Mouse (Mus musculus) spleen, postnatal 14 days (tissue): ENCODE data around the gene Olfr1056.
"Not testable (repeated sequence)": the region's sequence is repeated elsewhere in the genome, so short reads cannot be mapped to it uniquely, and the experiment has no call there.

ENCODE experiments used
- DNase-seq, 2 experiments: peaks; one replicate each; pipeline ENCODE4 v3.0.0; 2021 to 2022; ENCODE audit warnings: low spot score in 2 of 2

Olfr1056 gene

DNA sequence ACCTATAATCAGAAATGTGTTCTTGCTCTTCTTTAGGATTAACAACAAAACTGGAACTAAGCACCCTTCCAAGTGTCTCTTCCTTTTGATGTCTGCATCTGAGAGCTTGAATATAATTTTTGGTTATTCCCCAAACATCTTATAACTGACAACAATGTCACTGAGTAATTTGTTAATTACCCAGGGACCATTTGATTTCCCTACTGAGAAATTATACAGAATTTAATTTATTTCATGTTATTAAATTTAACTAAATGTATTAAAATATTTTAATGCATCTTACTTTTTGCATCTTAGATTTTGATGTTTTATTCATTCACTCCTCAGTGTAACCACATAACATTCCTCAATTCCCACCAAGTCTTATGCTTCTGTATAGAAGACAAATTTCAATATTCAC lies at the start of gene Olfr1056:
Gene Olfr1056 (minus strand): TSS at position 101 of the 400 bp plus-strand sequence.
- DNase-seq = no peak

DNA sequence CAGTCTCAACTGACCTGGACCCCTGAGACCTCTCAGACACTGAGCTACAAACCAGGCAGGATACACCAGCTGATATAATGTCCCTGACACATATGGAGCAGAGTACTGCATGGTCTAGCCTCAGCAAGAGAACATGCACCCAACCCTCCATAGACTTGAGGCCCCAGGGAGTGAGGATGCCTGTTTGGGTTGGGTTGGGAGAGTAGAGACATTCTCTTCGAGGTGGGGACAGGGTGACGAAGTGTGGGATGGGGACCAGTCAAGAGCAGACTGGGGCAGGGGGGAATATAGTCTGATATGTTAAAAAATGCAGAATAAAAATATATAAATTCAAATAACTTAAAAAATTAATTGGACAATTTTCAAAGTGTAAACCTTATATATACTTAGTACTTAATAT lies 32.8 kb upstream of the Olfr1056 start:
- DNase-seq = no peak

DNA sequence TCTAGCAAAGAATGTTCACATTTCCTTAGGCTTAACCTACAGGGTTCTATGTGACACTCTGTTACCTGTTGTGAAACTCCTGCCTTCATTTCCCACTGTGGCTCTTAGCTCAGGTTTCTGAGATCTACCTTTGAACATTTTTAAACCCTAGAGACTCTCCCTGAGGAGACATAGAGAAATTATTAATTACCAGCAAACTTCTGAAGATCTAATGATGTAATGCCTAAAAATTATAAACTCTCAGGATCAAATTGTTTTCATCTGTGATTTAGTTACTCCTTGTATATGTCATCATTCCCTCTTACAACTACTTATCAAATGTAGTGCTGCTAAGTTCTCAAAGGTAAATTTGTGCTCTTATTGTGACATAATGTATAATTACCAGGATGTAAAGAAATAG lies 26.2 kb upstream of the Olfr1056 start, which contains the start of gene Olfr1058:
Gene Olfr1058 (minus strand): TSS at position 101 of the 400 bp plus-strand sequence.
- DNase-seq = not testable (repeated sequence)

GRCm38 (mm10) chr2:86378293-86378692 lies 16.0 kb upstream of the Olfr1056 start, which contains the start of gene Olfr1057:
Gene Olfr1057, minus strand, starts transcription at chr2:86378393.
- DNase-seq = no peak

DNA sequence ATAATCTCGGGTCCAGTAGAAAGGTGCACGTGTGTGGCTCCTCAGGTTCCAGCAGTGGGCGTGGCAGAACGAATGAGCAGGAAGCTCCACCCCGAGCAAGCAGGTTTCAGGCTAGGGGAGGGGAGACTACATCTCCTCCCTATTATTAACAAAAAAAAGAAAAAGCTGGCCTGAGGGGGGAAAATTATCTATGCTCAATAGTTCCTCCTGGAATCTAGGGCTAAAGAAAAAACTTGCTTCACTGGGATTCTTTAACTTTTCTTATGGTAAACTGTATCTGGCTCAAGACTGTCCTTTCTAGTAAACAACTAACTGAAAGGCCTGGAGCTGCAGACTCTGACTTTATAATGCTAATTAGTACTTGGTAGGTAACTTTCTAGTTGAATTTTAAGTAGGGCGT lies 4.1 kb upstream of the Olfr1056 start:
- DNase-seq = not testable (repeated sequence)

- DNase-seq = not testable (repeated sequence)
Measured at GRCm38 (mm10) chr2:86351751-86352150, 10.5 kb downstream of the Olfr1056 start.

DNA sequence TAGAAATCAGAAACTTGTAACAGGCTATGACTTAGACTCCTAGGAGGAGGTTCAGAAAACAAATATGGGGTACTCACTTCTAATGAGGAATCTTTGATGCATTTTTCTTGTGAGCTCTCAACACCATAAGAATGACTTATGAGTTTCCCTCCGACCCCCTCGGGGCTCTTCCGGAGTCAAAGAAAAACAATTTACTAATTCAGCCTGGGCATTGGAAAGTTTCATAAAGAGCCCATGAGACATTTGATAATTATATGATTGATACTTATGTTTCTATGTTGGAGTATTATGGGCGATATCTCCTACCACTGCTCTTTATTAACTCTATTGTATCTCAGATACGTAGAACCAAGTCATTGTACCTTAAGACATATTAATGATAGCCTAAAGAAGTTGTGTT lies 12.1 kb downstream of the Olfr1056 start, which contains the start of gene Olfr1055:
Gene Olfr1055 (minus strand): TSS at position 101 of the 400 bp plus-strand sequence.
- DNase-seq = no peak

DNA sequence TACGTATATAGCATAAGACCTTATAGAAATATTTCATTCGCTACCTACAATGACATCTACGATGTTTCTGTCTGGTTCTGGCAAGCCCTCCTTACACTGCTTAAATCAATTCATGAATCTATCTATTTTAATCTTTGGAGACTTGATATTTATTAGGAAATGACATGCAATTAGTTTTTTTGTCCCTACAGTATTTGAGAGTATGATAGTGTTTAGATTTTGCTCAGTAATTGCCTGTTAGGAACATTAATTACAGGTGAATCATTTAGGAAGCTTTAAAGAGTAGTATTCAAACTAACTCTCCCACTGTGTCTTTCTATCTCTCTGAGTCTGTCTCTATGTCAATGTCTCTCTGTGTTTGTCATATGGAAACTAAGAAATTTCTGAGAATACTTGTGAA lies 26.9 kb downstream of the Olfr1056 start, which contains the start of gene Olfr1054:
Gene Olfr1054 (minus strand): TSS at position 101 of the 400 bp plus-strand sequence.
- no peak for DNase-seq

DNA sequence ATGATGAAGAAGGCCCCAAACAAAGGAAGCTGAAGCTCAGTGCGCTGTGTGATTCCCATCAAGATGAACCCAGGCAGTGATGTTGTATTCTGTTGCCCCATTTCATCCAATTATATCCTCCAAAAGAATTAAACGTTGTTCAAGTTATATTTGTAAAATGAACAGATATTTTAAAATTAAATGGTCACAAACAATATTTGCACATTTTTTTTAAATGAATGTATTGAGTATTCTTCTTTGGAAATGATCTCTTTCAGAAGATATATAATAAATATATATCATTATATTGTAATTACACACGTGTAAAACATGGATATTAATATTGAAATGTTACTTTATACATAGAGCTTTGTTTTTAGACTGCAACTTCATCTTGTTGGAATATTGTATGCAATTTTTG lies 47.1 kb downstream of the Olfr1056 start, which contains the start of gene Olfr1053:
Gene Olfr1053 (minus strand): TSS at position 101 of the 400 bp plus-strand sequence.
- DNase-seq = no peak
